Mouse (Mus musculus): ENCODE data around the gene Nemf.
"Not testable (repeated sequence)": the region's sequence is repeated elsewhere in the genome, so short reads cannot be mapped to it uniquely, and the experiment has no call there.

- TF ChIP-seq CTCF, EP300 (IDR thresholded peaks at IDR 0.05; ENCODE audit: low read depth): not testable (repeated sequence)
Measured at GRCm38 (mm10) chr12:69377636-69378035, 20.7 kb upstream of the Nemf start.

Data from heart, postnatal 0 days (tissue).